Mouse (Mus musculus): ENCODE results near the gene Grid1.

GRCm38 (mm10) chr14:34811490-34811808 is 8.5 kb upstream of the Grid1 start:
- TF ChIP-seq CTCF (IDR thresholded peaks at IDR 0.05; ENCODE audit: borderline replicate concordance, control insufficient read depth, extremely low read depth, insufficient read depth, low read length, poor library complexity) (no peak), POLR2A (IDR thresholded peaks at IDR 0.05; ENCODE audit: control insufficient read depth, extremely low read depth, insufficient read depth, low read length, poor library complexity) (no peak)
